Mouse (Mus musculus) urinary bladder, postnatal 14 days (tissue): Measurements from ENCODE around the gene Ifit1bl2.
A peak's percentile ranks its signal among the peaks of the same experiment; 100 is the strongest.
"Not testable (repeated sequence)": the region's sequence is repeated elsewhere in the genome, so short reads cannot be mapped to it uniquely, and the experiment has no call there.

Experiments used
- DNase-seq: peaks from one replicate; pipeline ENCODE4 v3.0.0; 2021; ENCODE audit warnings: low spot score

Ifit1bl2 gene

GRCm38 (mm10) chr19:34640623-34641022 is at the start of gene Ifit1bl2, which contains the start of gene Ifit1:
Gene Ifit1bl2 (minus strand): TSS chr19:34640743.
Gene Ifit1 (plus strand): TSS chr19:34640871.
- DNase-seq: no peak

- DNase-seq: no peak
These were observed 45.0 kb upstream of the Ifit1bl2 start for GRCm38 (mm10) chr19:34685530-34685929.

DNA sequence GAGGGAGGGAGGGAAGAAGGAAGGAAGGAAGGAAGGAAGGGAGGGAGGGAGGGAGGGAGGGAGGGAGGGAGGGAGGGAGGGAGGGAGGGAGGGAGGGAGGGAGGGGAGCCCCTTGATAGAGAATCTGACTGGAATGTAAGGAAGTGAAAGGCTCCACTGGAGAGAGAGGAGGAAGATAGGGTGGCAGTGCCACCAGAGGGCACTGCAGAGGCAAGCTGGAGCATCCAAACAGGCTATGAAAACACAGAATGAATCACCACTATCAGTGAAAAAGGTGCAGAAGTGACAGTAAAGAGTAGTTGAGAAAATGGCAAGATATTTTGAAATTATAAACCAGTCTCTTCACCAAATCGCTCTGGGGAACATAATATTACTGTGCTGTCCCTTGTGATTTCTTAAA is 44.3 kb upstream of the Ifit1bl2 start:
- peak; percentile 54 for DNase-seq

DNA sequence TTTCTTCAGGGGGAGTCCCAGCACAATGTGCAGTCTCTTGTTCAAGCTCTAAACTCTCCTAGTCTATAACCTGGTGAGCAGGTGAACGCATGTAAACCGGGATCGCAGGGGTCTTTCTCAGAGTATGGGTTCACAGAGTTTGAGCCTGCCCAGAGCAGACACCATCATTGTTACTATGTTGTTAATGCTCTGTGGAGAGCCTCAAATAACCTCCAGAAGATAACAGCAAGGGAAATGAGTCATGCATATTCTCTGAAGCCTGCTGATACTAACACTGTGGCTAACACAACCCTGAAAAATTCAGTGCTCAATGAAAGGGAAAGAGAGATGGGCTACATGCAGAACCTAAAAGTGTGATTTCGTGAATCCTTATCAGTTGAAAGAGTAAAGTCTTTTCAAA is 37.9 kb upstream of the Ifit1bl2 start:
- no peak for DNase-seq

DNA sequence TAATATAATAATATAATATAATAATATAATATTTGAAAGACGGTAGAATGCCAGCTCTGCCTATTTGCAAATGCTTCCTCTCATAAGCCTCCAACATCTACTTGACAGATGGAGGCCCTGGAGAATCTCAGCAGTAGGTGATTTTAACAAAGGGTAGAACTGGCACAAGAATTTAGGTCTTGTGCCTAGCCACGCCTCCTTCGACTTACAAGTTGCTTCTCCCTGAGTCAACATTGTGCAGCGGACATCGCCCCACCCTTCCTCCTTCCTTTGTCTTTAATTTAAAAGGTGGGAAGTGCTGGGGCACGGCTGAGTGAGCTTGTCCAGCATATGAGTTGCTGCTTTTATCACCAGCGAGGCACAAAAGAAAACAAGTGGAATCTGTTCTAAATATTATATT is 32.9 kb upstream of the Ifit1bl2 start:
- DNase-seq: peak; percentile 24

DNA sequence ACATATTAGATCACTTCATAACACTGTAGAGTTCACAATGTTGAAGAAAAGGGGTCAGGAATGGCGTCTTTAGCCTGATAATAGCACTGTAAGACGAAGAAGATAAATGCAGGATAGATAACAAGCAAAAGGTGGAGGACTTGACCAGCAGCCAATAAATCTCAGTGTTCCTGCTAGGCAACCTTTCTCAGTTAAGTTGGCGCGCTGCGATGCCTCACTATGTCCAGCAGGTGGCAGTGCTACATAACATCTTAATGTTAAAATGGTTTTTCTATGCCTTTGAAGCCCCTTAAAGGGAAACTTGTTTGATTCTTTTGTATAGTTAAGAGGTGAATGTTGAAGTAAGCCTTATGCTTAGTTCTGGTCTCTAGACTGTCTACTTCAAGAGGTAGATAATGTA is 25.6 kb upstream of the Ifit1bl2 start:
- DNase-seq: peak; percentile 77

DNA sequence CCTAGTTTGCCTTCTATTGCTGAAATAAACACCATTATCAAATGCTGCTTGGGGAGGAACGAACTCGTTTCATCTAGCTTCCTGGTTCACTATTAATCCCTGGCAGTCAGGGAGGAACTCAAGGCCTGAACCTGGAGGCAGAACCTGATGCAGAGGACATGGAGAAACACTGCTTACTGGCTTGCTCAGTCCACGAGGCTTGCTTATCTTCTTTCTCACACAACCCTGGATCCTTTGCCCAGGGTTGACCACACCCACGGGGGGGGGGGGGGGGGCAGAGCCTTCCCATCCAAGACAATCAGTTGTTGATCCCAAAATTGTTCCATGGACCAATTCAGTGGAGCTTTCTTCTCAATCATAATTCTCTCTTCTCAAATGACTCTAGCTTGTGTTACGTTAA is 22.2 kb upstream of the Ifit1bl2 start:
- DNase-seq: no peak

- DNase-seq: peak; percentile 69
These were observed 21.5 kb upstream of the Ifit1bl2 start for GRCm38 (mm10) chr19:34662067-34662507.

DNA sequence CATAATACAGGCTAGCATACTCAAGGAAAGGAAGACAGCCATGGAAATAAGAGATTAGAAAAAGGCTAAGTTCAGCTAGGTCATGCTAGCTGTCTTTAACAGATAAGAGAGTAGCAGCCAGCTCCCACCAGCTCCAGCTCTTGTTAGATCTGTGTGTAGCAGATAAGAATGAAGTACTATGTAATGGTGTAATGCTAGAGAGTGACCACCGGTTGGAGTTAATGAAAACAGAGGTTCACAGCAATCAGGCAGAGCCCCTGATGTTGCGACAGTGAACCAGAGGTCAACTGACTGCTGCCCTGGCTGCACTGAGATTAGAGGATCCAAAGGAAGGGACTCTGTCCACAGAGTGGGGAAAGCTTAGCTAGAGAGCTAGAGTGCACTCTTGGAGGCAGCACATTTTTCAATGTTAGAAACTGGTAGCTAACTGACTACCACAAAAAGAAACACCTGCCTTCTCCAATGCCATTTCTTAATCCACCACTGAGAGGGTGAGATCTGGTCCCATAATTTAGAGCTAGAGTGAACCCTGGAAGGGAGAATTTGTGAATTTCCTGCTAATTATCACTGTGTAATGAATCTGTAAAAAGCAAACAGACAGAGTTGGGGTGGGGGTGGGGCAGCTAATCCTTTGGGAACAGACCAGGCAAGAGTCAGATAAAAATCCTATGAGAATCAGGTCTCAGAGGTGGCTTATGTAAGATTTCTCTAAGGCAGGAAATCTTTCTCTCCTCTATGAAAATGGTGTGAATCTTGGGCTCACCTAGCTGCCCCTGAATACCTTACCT is 16.2 kb upstream of the Ifit1bl2 start:
- DNase-seq: no peak

GRCm38 (mm10) chr19:34655227-34655805 is 14.8 kb upstream of the Ifit1bl2 start:
- no peak for DNase-seq

GRCm38 (mm10) chr19:34650997-34651396 is 10.5 kb upstream of the Ifit1bl2 start:
- DNase-seq: no peak

DNA sequence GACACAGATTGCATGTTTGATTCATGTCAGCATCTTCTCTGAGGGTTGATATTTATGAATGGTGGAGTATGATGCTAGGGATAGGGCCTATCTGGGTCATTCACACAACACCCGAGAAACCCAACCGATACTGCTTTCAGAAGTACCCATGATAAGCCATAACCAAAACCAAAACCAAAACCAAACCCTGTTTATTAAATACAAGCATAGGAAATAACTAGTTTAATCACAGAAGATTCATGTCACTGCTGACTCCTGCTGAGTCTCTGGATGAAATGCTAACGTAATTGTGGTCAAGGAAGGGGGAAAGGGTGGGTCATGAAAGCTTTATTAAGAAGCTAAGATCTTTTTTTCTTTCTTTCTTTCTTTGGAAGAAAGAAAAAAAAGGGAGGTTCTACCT is 9.7 kb upstream of the Ifit1bl2 start:
- no peak for DNase-seq

GRCm38 (mm10) chr19:34647630-34648029 is 7.1 kb upstream of the Ifit1bl2 start:
- not testable (repeated sequence) for DNase-seq

- DNase-seq: no peak
These were observed 2.1 kb upstream of the Ifit1bl2 start for GRCm38 (mm10) chr19:34642616-34643015.

- DNase-seq: peak; percentile 50
These were observed 3.5 kb downstream of the Ifit1bl2 start for GRCm38 (mm10) chr19:34636933-34637557.

- DNase-seq: no peak
These were observed 7.1 kb downstream of the Ifit1bl2 start for GRCm38 (mm10) chr19:34633484-34633883.

- no peak for DNase-seq
These were observed 9.1 kb downstream of the Ifit1bl2 start for GRCm38 (mm10) chr19:34631487-34631886.

DNA sequence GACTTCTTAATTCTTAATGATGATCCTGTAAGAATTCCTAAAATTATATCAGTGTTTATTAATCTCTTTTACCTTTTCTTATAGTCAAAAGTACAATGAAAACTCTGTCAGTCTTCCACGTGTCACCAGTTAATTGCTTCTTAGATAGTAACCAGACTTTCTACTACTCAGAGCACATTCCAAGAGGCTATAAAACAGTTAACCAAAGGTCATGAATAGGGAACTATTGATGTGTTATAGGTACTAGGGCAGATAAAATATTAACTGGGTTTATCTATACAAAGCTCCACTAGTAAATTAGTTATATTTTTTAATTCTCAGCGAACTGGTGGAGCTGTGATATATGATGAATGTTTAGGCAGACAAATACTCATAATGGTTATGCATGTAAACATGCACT is 13.0 kb downstream of the Ifit1bl2 start:
- no peak for DNase-seq

DNA sequence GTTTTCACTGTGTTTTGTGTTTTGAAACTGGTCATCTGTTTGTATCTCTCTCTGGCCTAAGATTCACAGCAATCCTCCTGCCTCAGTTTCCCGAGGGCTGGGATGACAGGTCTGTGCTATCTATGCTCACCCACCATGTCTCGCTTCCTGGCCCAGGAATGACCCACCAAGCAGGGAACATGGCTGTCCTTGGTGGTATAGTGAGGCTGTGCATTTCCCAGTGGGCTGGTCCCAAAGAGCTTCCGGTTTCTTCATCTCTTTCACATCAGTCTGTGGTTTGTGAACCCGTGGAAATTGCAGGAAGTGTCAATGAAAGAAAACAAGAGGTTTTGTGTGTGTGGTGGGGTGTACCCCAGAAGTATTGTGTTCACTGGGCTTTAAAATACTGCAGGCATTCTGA is 15.9 kb downstream of the Ifit1bl2 start:
- no peak for DNase-seq

DNA sequence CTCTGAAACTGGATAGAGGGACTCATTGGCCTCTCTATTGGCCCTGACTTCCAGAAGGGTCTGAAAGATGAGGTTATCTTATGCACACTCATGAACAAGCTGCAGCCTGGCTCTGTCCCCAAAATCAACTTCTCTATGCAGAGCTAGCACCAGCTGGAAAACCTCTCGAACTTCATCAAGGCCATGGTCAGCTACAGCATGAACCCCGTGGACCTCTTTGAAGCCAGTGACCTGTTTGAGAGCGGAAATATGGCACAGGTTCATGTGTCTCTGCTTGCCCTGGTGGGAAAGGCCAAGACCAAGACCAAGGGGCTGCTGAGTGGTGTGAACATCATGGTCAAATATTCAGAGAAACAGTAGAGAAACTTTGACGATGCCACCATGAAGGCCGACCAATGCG is 16.8 kb downstream of the Ifit1bl2 start:
- DNase-seq: no peak

- no peak for DNase-seq
These were observed 19.7 kb downstream of the Ifit1bl2 start for GRCm38 (mm10) chr19:34620871-34621270.

- DNase-seq: not testable (repeated sequence)
These were observed 28.1 kb downstream of the Ifit1bl2 start for GRCm38 (mm10) chr19:34612243-34613001.
